Mouse (Mus musculus): ENCODE measurements around the gene E2f1.

DNA sequence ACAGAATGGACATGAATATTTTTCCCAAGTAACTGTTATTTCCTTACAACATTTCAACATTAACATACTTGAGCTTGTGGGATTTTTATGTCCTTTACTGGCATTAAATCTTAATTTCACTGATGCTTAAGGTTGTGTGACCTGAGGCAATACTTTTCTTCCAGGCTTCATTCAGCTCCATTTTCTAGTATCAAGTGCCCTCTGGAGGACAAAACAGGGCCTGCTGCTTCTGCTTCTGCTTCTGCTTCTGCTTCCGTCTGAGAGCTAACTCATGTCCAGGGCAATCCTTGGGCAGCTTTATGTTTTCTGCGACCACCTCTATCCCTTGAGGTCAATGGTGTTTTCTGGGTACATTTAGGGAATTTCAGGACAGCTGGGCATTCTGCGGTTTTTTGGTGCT, 30.0 kb downstream of the E2f1 start:
- TF ChIP-seq CTCF (IDR thresholded peaks at IDR 0.05; ENCODE audit: control insufficient read depth, insufficient read depth, low read length) (0 out of 2 replicates have a peak, but pooled peaks have one; percentile 29), POLR2A (IDR thresholded peaks at IDR 0.05; ENCODE audit: borderline replicate concordance, control insufficient read depth, low read depth, low read length) (no peak)

All from bone marrow, adult 2 months (tissue).